Mouse (Mus musculus) embryonic stem cell, embryonic (primary cell): ENCODE data around the gene Tmem239.

ENCODE experiments used
- CTCF ChIA-PET, 4 experiments: fragments of 300-600 bp in 2 of 4; fragments of 350-600 bp in 2 of 4; sonication (Branson Sonifier 250); formaldehyde crosslinking; loops; one replicate each; lab custom pipeline; 2022; ENCODE audit warnings: inconsistent platforms in 2 of 4; lab: Charles Lee
- POLR2A ChIA-PET, 4 experiments: fragments of 300-600 bp in 2 of 4; fragments of 350-600 bp in 2 of 4; sonication (Branson Sonifier 250); formaldehyde crosslinking; loops; one replicate each; lab custom pipeline; 2022; ENCODE audit warnings: antibody characterized with exemption in 4 of 4, inconsistent platforms in 1 of 4; lab: Charles Lee

Gene Tmem239

DNA sequence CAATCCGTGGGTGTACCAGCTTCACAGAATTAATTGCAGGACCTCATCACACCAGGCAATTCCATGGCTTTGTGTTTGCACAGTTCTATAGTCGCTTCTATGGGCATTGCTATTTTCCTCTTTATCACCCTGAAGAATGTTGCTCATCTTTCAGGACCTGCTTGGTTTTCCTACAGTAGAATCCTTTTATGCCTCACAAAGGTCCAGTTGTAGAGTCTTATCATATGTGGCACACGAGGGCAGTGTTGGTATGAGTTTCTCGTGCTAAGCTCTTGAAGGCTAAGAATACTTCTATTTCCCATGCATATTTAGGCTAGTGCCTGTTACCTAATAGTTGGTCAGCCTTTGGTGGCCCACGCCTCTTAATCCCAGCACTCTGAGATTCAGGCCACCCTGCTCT, 18.8 kb downstream of the Tmem239 start:
- ChIA-PET CTCF (interaction anchor here in 3 of 4 experiments (0.6 to 2.5 kb wide), 7 partner anchors 8 to 139 kb away, joined by 3 to 10 read pairs (median 5); partner anchors contain the start of gene Mrps26 (in 1 of the 3)), POLR2A (interaction anchor here in 3 of 4 experiments (0.6 to 4.2 kb wide), 20 partner anchors 8 to 837 kb away, joined by 3 to 28 read pairs (median 4); partner anchors contain the start of genes Nop56 (in 2 of the 3), Ddrgk1 (in 1 of the 3), Idh3b (in 1 of the 3) and Mrps26 (in 1 of the 3))

GRCm38 (mm10) chr2:130429851-130430250, 23.6 kb downstream of the Tmem239 start:
- ChIA-PET CTCF (interaction anchor here in 1 of 4 experiments (0.8 kb wide), 1 partner anchor 19 kb away, joined by 3 read pairs; no protein-coding TSS in a partner anchor), POLR2A (interaction anchor here in 1 of 4 experiments (1.0 kb wide), 1 partner anchor 24 kb away, joined by 3 read pairs; the partner anchor contains the start of gene Tmem239)

DNA sequence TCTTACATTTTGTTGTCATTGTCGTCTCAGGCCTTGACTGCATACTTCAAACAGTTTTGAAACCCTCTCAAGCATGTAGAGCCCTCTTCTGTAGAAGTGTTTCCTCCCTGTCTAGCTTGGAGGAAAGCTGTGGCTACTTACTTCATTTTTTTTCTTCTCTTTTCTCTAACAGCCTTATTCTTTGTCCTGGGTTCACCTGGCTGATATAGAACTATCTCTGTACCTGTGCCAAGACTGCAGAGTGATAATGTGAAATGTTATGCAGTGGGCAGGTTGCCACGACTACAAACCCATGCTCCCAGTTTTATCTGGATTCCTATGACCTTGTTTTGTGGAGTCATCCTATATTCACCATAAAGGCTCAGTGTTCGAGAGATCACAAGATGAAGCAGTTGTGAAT, 24.2 kb downstream of the Tmem239 start:
- ChIA-PET CTCF (interaction anchor here in 1 of 4 experiments (0.8 kb wide), 1 partner anchor 19 kb away, joined by 3 read pairs; no protein-coding TSS in a partner anchor), POLR2A (interaction anchor here in 1 of 4 experiments (1.0 kb wide), 1 partner anchor 25 kb away, joined by 3 read pairs; the partner anchor contains the start of gene Tmem239)

DNA sequence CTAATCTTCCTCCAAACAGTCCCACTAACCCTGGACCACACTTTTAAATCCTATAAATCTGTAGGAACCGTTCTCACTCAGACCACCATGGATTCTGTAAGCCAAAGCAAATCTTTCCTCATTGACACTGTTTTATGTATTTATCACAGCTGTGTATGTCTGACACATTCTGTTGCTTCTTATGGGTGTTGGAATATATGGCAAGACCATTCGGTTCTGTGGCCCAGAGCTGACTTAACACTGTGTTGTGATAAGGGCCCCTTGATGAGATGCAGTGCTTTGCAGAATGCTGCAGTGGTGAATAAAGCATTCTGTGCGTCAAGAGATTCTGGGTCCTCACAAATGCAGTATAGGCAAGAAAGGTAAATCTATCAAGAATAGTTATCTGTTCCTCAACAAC, 25.9 kb downstream of the Tmem239 start:
- ChIA-PET CTCF (interaction anchor here in 3 of 4 experiments (0.6 to 2.3 kb wide), 8 partner anchors 7 to 262 kb away, joined by 3 to 10 read pairs (median 4); partner anchors contain the start of genes Pced1a (in 1 of the 3) and Vps16 (in 1 of the 3)), POLR2A (interaction anchor here in 2 of 4 experiments (0.9 to 1.9 kb wide), 4 partner anchors 9 to 156 kb away, joined by 3 to 8 read pairs (median 5); partner anchors contain the start of genes Pced1a (in 1 of the 2) and Vps16 (in 1 of the 2))

- ChIA-PET POLR2A (interaction anchor here in 3 of 4 experiments (0.8 to 1.9 kb wide), 12 partner anchors 8 to 159 kb away, joined by 3 to 8 read pairs (median 3); partner anchors contain the start of genes Pced1a (in 3 of the 3), Vps16 (in 3 of the 3), Mrps26 (in 1 of the 3) and Nop56 (in 1 of the 3)), CTCF (interaction anchor here in 3 of 4 experiments (0.6 to 2.3 kb wide), 15 partner anchors 8 to 165 kb away, joined by 3 to 11 read pairs (median 5); partner anchors contain the start of genes Pced1a (in 2 of the 3), Vps16 (in 2 of the 3) and Mrps26 (in 1 of the 3))
These were observed 26.9 kb downstream of the Tmem239 start for GRCm38 (mm10) chr2:130433152-130433551.

- ChIA-PET CTCF (interaction anchor here in 3 of 4 experiments (0.6 to 1.5 kb wide), 4 partner anchors 48 to 269 kb away, joined by 3 to 5 read pairs (median 4); no protein-coding TSS in a partner anchor), POLR2A (interaction anchor here in 2 of 4 experiments (1.0 to 1.5 kb wide), 4 partner anchors 13 to 261 kb away, joined by 3 to 4 read pairs (median 3); partner anchors contain the start of genes Ddrgk1 (in 1 of the 2), Pced1a (in 1 of the 2), Slc4a11 (in 1 of the 2) and Vps16 (in 1 of the 2))
These were observed 30.5 kb downstream of the Tmem239 start for GRCm38 (mm10) chr2:130436769-130437168.

DNA sequence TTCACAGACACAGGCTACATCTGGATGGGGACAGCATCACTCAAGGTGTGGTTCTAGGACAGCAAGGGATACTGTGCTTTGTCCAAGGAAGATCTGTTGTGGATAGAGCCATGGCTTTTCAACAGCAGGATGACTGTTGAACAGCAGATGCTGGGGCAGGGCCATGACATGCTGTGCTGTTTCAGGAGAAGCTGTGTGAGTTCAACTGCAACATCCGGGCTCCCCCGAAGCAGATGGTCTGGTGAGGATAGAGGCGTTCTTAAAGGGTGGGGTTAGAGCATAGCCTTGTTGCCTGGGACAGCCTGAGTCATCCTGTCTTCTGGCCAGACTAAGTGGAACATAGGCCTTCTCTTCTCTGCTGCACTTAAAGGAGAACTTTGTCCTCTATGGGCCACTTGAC, 32.6 kb downstream of the Tmem239 start:
- CTCF ChIA-PET = no interaction called here
- POLR2A ChIA-PET = no interaction called here

GRCm38 (mm10) chr2:130439840-130440480, 33.7 kb downstream of the Tmem239 start:
- ChIA-PET CTCF (no interaction called here), POLR2A (no interaction called here)

DNA sequence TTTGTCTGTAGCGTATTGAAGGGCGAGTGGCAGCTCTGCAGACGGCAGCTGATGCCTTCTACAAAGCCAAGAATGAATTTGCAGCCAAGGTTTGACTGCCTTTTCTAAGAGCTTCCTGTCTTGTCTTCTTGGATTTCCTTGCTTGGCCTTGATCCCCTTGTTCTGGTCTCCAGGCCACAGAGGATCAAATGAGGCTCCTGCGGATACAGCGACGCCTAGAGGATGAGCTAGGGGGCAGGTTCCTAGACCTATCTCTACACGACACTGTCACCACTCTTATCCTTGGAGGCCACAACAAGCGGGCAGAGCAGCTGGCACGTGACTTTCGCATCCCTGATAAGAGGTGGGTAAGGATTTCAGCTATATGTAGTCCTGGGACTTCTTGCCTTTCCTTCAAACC, 35.9 kb downstream of the Tmem239 start:
- ChIA-PET CTCF (interaction anchor here (0.5 to 1.8 kb wide), 13 partner anchors 9 to 482 kb away, joined by 3 to 11 read pairs (median 3); partner anchors contain the start of genes Ddrgk1 (in 1 of the 4), Mrps26 (in 1 of the 4), Pced1a (in 1 of the 4) and Vps16 (in 1 of the 4)), POLR2A (interaction anchor here in 3 of 4 experiments (0.9 to 1.6 kb wide), 9 partner anchors 9 to 163 kb away, joined by 3 to 8 read pairs (median 4); partner anchors contain the start of genes Mrps26 (in 1 of the 3), Pced1a (in 1 of the 3) and Vps16 (in 1 of the 3))

DNA sequence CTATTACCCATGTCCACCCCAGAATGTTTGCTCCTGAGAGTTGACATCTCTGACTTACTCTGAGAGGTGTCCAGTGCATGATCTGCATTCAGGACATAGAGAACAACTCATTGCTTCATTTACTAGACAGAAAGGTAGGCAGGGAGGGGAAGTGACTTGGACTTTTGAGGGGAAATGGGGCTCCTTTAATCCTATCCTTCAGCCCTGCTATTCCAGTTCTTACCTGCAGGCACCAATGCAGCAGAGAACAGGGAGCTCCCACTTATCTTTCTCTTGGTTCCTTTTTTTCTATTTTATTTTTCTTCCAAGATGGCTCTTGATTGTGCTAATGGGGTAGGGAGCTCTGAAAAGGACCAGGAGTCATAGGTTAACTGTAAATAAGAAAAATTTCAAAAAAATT, 42.2 kb downstream of the Tmem239 start:
- CTCF ChIA-PET = interaction anchor here in 2 of 4 experiments (0.6 to 1.0 kb wide), 6 partner anchors 16 to 472 kb away, joined by 3 to 4 read pairs (median 3); no protein-coding TSS in a partner anchor
- POLR2A ChIA-PET = interaction anchor here in 2 of 4 experiments (1.0 to 3.0 kb wide), 6 partner anchors 12 to 216 kb away, joined by 3 to 9 read pairs (median 4); partner anchors contain the start of genes Pced1a (in 2 of the 2), Ddrgk1 (in 1 of the 2), Nop56 (in 1 of the 2) and Vps16 (in 1 of the 2)

GRCm38 (mm10) chr2:130449021-130449793, 42.9 kb downstream of the Tmem239 start:
- CTCF ChIA-PET = interaction anchor here in 2 of 4 experiments (0.6 to 1.0 kb wide), 5 partner anchors 17 to 473 kb away, joined by 3 to 4 read pairs (median 3); no protein-coding TSS in a partner anchor

DNA sequence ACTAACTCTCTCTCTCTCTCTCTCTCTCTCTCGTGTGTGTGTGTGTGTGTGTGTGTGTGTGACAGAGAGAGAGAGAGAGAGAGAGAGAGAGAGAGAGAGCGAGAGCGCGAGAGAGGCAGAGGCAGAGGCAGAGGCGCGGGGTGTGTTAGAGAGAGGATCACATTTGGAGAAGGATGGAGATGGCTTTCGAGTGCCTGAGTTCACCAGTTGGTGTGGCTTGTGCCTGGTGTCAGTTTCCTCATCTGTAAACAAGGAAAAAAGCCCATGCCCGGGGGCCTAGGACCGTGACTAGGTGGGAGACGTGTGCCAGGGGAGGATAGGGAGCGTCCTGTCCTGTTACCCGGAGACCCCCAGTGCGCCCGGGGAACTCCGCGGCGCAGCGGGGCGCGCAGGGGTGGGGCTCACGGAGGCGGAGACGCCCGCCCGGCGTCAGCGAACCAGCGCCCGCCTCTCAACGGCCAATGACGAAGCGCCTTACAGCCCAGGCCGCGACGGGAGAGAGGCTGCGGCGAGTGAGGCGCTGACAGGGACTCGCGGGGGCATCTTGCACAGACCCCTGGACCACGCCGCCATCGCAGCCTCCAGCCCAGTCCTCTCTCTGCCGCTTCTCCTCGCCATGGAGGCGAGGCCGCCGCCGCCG, 43.6 kb downstream of the Tmem239 start, which contains the start of gene Ptpra:
Gene Ptpra (plus strand): TSS at position 485 of the 640 bp plus-strand sequence.
- POLR2A ChIA-PET = interaction anchor here in 2 of 4 experiments (1.0 kb wide), 2 partner anchors 42 to 161 kb away, joined by 4 read pairs; no protein-coding TSS in a partner anchor
- CTCF ChIA-PET = no interaction called here

More at GRCm38 (mm10) chr2:130449021-130449793, 42.9 kb downstream of the Tmem239 start:
- POLR2A ChIA-PET = interaction anchor here in 2 of 4 experiments (1.0 to 3.0 kb wide), 5 partner anchors 12 to 175 kb away, joined by 4 to 9 read pairs (median 4); partner anchors contain the start of genes Nop56 (in 1 of the 2), Pced1a (in 1 of the 2) and Vps16 (in 1 of the 2)

DNA sequence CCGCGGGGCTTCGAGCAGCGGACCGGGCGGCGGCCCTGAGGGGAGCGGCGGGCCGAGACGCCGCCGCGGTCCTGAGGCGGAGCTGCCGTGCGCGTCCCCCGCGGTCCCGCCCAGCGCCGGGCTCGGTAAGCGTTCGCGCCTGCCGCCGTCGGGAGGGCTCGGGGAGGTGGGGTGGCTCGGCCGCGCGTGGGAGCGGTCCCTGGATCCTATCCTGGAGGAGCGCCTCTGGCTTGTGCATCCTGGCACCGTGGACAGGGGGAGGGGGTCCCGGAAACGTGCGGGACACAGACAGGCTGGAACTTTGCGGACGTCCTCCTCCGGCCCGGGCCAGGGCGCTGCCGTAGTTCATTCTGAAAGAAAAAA, 44.1 kb downstream of the Tmem239 start:
- CTCF ChIA-PET = no interaction called here
- POLR2A ChIA-PET = interaction anchor here in 2 of 4 experiments (0.6 to 1.0 kb wide), 3 partner anchors 46 to 161 kb away, joined by 4 to 9 read pairs (median 4); no protein-coding TSS in a partner anchor

- CTCF ChIA-PET = no interaction called here
- POLR2A ChIA-PET = interaction anchor here in 2 of 4 experiments (0.6 to 0.9 kb wide), 2 partner anchors 47 to 131 kb away, joined by 4 to 9 read pairs; no protein-coding TSS in a partner anchor
These were observed 44.9 kb downstream of the Tmem239 start for GRCm38 (mm10) chr2:130451086-130451726.

- CTCF ChIA-PET = no interaction called here
- POLR2A ChIA-PET = no interaction called here
These were observed 45.4 kb downstream of the Tmem239 start for GRCm38 (mm10) chr2:130451727-130452090.

GRCm38 (mm10) chr2:130452266-130452665, 46.0 kb downstream of the Tmem239 start:
- ChIA-PET CTCF (no interaction called here), POLR2A (no interaction called here)
